Mouse (Mus musculus) neural tube, embryonic 15.5 days (tissue): ENCODE measurements around the gene Tnfsf11. TPM values are rescaled to one million over a fixed set of nuclear protein-coding genes. Genes with fewer than 3 reads are reported as not detected.

Experiments
- ATAC-seq: fragments of 200-750 bp; cut with Nextera tagmentation; 2 replicates; pipeline ENCODE4 v1.8.0; 2017; ENCODE audit warnings: mild to moderate bottlenecking, moderate TSS enrichment, moderate library complexity; ENCODE audit not compliant: low FRiP score
- H3K27ac ChIP-seq: fragments of 300-500 bp; sonication (generic); replicated peaks from 2 replicates; pipeline ENCODE4 v1.5.1; 2015; ENCODE audit warnings: mild to moderate bottlenecking, inconsistent platforms
- H3K27me3 ChIP-seq: fragments of 300-500 bp; sonication (generic); replicated peaks from 2 replicates; pipeline ENCODE4 v1.6.1; 2015; ENCODE audit warnings: inconsistent platforms
- H3K36me3 ChIP-seq: fragments of 300-500 bp; sonication (generic); 2 replicates; pipeline ENCODE4 v1.6.1; 2015; ENCODE audit warnings: inconsistent platforms
- H3K4me1 ChIP-seq: fragments of 300-500 bp; sonication (generic); 2 replicates; pipeline ENCODE4 v1.6.1; 2015; ENCODE audit warnings: inconsistent platforms
- H3K4me2 ChIP-seq: fragments of 300-500 bp; sonication (generic); 2 replicates; pipeline ENCODE4 v1.6.1; 2015; ENCODE audit warnings: inconsistent platforms, mild to moderate bottlenecking, moderate library complexity
- H3K4me3 ChIP-seq: fragments of 300-500 bp; sonication (generic); replicated peaks from 2 replicates; pipeline ENCODE4 v1.5.1; 2015; ENCODE audit warnings: mild to moderate bottlenecking, inconsistent platforms
- H3K9ac ChIP-seq: fragments of 300-500 bp; sonication (generic); replicated peaks from 2 replicates; pipeline ENCODE4 v1.6.1; 2015; ENCODE audit warnings: mild to moderate bottlenecking, inconsistent platforms
- H3K9me3 ChIP-seq: fragments of 300-500 bp; sonication (generic); replicated peaks from 2 replicates; pipeline ENCODE4 v1.6.1; 2016; ENCODE audit warnings: inconsistent platforms
- WGBS: fragments of 180-500 bp; shearing (Covaris S2); methylation state at CpG from one replicate; pipeline ENCODE4 v1.1.7; 2015; ENCODE audit warnings: mixed read lengths; 5-methylcytosine and 5-hydroxymethylcytosine counted together
- polyA plus RNA-seq: library from polyadenylated mRNA; unstranded; fragments of >200 nt; fragmentation: Nextera tagmentation; extraction: Ambion mirVana; gene quantifications from 2 replicates; pipeline ENCODE4 v1.2.1, GENCODE M21; 2015

Gene Tnfsf11
- polyA plus RNA-seq, 1 experiment from 2014 or later, result 0.09 TPM

- Histone ChIP-seq H3K9ac (no peak overlapping the region), H3K36me3 (no peaks in the 10 kb centered on the region)
- no peak for ATAC-seq
Observed at GRCm38 (mm10) chr14:78329765-78330451, 22.1 kb upstream of the Tnfsf11 start.

GRCm38 (mm10) chr14:78323356-78323755 lies 15.5 kb upstream of the Tnfsf11 start:
- no peaks in the 10 kb centered on the region for H3K9me3 ChIP-seq
- H3K9ac ChIP-seq, result no peak overlapping the region
- no peak for ATAC-seq

More at GRCm38 (mm10) chr14:78329765-78330451, 22.1 kb upstream of the Tnfsf11 start:
- Histone ChIP-seq H3K4me1 (no peaks in the 10 kb centered on the region), H3K27ac (no peak overlapping the region), H3K27me3 (no peaks in the 10 kb centered on the region), H3K4me3 (no peak overlapping the region), H3K4me2 (no peak overlapping the region), H3K9me3 (no peaks in the 10 kb centered on the region)
- 79% methylated on average over 8 of the region's 8 CpGs for WGBS

GRCm38 (mm10) chr14:78322916-78323315 lies 15.1 kb upstream of the Tnfsf11 start:
- Histone ChIP-seq H3K9ac (no peak overlapping the region), H3K36me3 (no peaks in the 10 kb centered on the region), H3K4me1 (no peaks in the 10 kb centered on the region), H3K4me3 (no peak overlapping the region), H3K27ac (no peak overlapping the region), H3K9me3 (no peaks in the 10 kb centered on the region), H3K27me3 (no peaks in the 10 kb centered on the region), H3K4me2 (no peak overlapping the region)
- ATAC-seq, result no peak
- WGBS, result 83% methylated on average over 9 of the region's 9 CpGs

More at GRCm38 (mm10) chr14:78323356-78323755, 15.5 kb upstream of the Tnfsf11 start:
- Histone ChIP-seq H3K4me3 (no peak overlapping the region), H3K27me3 (no peaks in the 10 kb centered on the region), H3K36me3 (no peaks in the 10 kb centered on the region), H3K4me2 (no peak overlapping the region), H3K27ac (no peak overlapping the region), H3K4me1 (no peaks in the 10 kb centered on the region)
- 84% methylated on average over 1 of the region's 1 CpGs for WGBS

GRCm38 (mm10) chr14:78320248-78320647 lies 12.4 kb upstream of the Tnfsf11 start:
- ATAC-seq, result no peak
- H3K36me3 ChIP-seq, result no peaks in the 10 kb centered on the region
- no peak overlapping the region for H3K27ac ChIP-seq
- no peaks in the 10 kb centered on the region for H3K4me1 ChIP-seq
- 87% methylated on average over 6 of the region's 6 CpGs for WGBS
- no peak overlapping the region for H3K9ac ChIP-seq
- H3K9me3 ChIP-seq, result no peaks in the 10 kb centered on the region
- H3K27me3 ChIP-seq, result no peaks in the 10 kb centered on the region
- no peak overlapping the region for H3K4me2 ChIP-seq
- no peak overlapping the region for H3K4me3 ChIP-seq

GRCm38 (mm10) chr14:78319580-78319979 lies 11.7 kb upstream of the Tnfsf11 start:
- Histone ChIP-seq H3K27ac (no peak overlapping the region), H3K4me3 (no peak overlapping the region), H3K9me3 (no peaks in the 10 kb centered on the region), H3K4me2 (no peak overlapping the region), H3K27me3 (no peaks in the 10 kb centered on the region), H3K9ac (no peak overlapping the region), H3K36me3 (no peaks in the 10 kb centered on the region), H3K4me1 (no peaks in the 10 kb centered on the region)
- no peak for ATAC-seq
- 81% methylated on average over 5 of the region's 5 CpGs for WGBS

- Histone ChIP-seq H3K4me2 (no peak overlapping the region), H3K9me3 (no peaks in the 10 kb centered on the region), H3K9ac (no peak overlapping the region), H3K36me3 (no peaks in the 10 kb centered on the region), H3K27ac (no peak overlapping the region), H3K4me1 (no peaks in the 10 kb centered on the region), H3K4me3 (no peak overlapping the region), H3K27me3 (no peaks in the 10 kb centered on the region)
- no peak for ATAC-seq
- WGBS, result 80% methylated on average over 3 of the region's 3 CpGs
Observed at GRCm38 (mm10) chr14:78319000-78319399, 11.2 kb upstream of the Tnfsf11 start.

- H3K36me3 ChIP-seq, result no peaks in the 10 kb centered on the region
- no peak for ATAC-seq
- H3K27ac ChIP-seq, result no peak overlapping the region
- no peak overlapping the region for H3K9ac ChIP-seq
- 86% methylated on average over 5 of the region's 5 CpGs for WGBS
- H3K4me3 ChIP-seq, result no peak overlapping the region
- H3K4me1 ChIP-seq, result no peaks in the 10 kb centered on the region
- no peak overlapping the region for H3K4me2 ChIP-seq
- H3K9me3 ChIP-seq, result no peaks in the 10 kb centered on the region
- H3K27me3 ChIP-seq, result no peaks in the 10 kb centered on the region
Observed at GRCm38 (mm10) chr14:78317623-78318022, 9.8 kb upstream of the Tnfsf11 start.

- 87% methylated on average over 3 of the region's 3 CpGs for WGBS
- no peaks in the 10 kb centered on the region for H3K9me3 ChIP-seq
- H3K27me3 ChIP-seq, result peaks cover 6% of the 10 kb centered on the region
- no peak overlapping the region for H3K9ac ChIP-seq
- ATAC-seq, result no peak
- no peak overlapping the region for H3K4me2 ChIP-seq
- no peaks in the 10 kb centered on the region for H3K36me3 ChIP-seq
- H3K4me1 ChIP-seq, result no peaks in the 10 kb centered on the region
- H3K4me3 ChIP-seq, result no peak overlapping the region
- H3K27ac ChIP-seq, result no peak overlapping the region
Observed at GRCm38 (mm10) chr14:78300914-78301313, 6.9 kb downstream of the Tnfsf11 start.

GRCm38 (mm10) chr14:78292687-78293086 lies 15.2 kb downstream of the Tnfsf11 start:
- 94% methylated on average over 7 of the region's 7 CpGs for WGBS
- H3K9ac ChIP-seq, result no peak overlapping the region
- no peak overlapping the region for H3K4me3 ChIP-seq
- no peaks in the 10 kb centered on the region for H3K36me3 ChIP-seq
- no peak overlapping the region for H3K27ac ChIP-seq
- H3K4me1 ChIP-seq, result peaks cover 12% of the 10 kb centered on the region
- ATAC-seq, result no peak
- no peak overlapping the region for H3K4me2 ChIP-seq
- H3K9me3 ChIP-seq, result no peaks in the 10 kb centered on the region
- 0 out of 2 replicates have a peak, but pooled peaks cover 4% of the 10 kb centered on the region for H3K27me3 ChIP-seq

GRCm38 (mm10) chr14:78289912-78290523 lies 17.8 kb downstream of the Tnfsf11 start:
- Histone ChIP-seq H3K4me1 (peaks cover 18% of the 10 kb centered on the region), H3K9me3 (no peaks in the 10 kb centered on the region), H3K27ac (no peak overlapping the region), H3K36me3 (no peaks in the 10 kb centered on the region), H3K27me3 (0 out of 2 replicates have a peak, but pooled peaks cover 4% of the 10 kb centered on the region), H3K4me3 (no peak overlapping the region), H3K9ac (no peak overlapping the region), H3K4me2 (no peak overlapping the region)
- WGBS, result 74% methylated on average over 9 of the region's 9 CpGs
- no peak for ATAC-seq

- Histone ChIP-seq H3K9ac (no peak overlapping the region), H3K4me3 (no peak overlapping the region), H3K9me3 (no peaks in the 10 kb centered on the region), H3K4me1 (peaks cover 18% of the 10 kb centered on the region), H3K36me3 (no peaks in the 10 kb centered on the region), H3K27me3 (0 out of 2 replicates have a peak, but pooled peaks cover 4% of the 10 kb centered on the region), H3K27ac (no peak overlapping the region), H3K4me2 (no peak overlapping the region)
- 8% methylated on average over 5 of the region's 5 CpGs for WGBS
- ATAC-seq, result no peak
Observed at GRCm38 (mm10) chr14:78288903-78289302, 18.9 kb downstream of the Tnfsf11 start.
